Mouse (Mus musculus) CH12.LX (cell line): ENCODE measurements at regions not wholly inside any gene's neighbourhood (a gene's known extent, or its start where the extent isn't known, plus 50 kb on each side); places are given as distances from the start of the nearest gene placed in this dataset.

Experiments
- MAX ChIP-seq: IDR thresholded peaks from 2 replicates; pipeline ENCODE4 v1.6.1; 2011; ENCODE audit warnings: low read length, improper control_type of control experiment
- POLR2A ChIP-seq: IDR thresholded peaks from 2 replicates; pipeline ENCODE4 v1.6.1; 2011; ENCODE audit warnings: low read depth, mild to moderate bottlenecking, improper control_type of control experiment, low read length
- ZC3H11A ChIP-seq: IDR thresholded peaks from 2 replicates; pipeline ENCODE4 v1.6.1; 2012; ENCODE audit warnings: low read depth, mild to moderate bottlenecking, inconsistent platforms, low read length, improper control_type of control experiment

DNA sequence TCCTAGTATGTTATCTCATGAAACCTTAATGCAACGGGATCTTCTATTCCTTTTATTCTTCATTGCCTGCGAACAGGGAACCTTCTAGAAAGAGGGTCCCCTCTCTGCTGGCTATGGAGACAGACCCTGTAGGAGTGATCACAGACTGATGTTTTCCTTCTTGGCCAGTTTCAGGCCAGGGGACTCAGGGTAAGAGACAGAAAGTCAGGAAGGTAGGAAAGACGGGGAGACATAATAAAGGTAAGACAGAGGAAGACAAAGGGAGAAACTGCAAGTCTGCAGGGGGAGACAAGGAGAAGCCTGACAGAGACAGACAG lies 56.4 kb downstream of the Tmem121 start:
- TF ChIP-seq POLR2A, result no peak
- no peak for TF ChIP-seq ZC3H11A
- TF ChIP-seq MAX, result no peak
